Mouse (Mus musculus) liver, postnatal 0 days (tissue): Measurements from ENCODE around the gene Msln. TPM values are rescaled to one million over a fixed set of nuclear protein-coding genes. Genes with fewer than 3 reads are reported as not detected.

Experiments used
- ATAC-seq: fragments of 200-750 bp; cut with Nextera tagmentation; 2 replicates; pipeline ENCODE4 v1.8.0; 2017; ENCODE audit warnings: mild to moderate bottlenecking, moderate library complexity
- DNase-seq: peaks from one replicate; pipeline ENCODE4 v3.0.0-alpha.2; 2016
- H3K27ac ChIP-seq: fragments of 300-500 bp; sonication (generic); 2 replicates; pipeline ENCODE4 v1.5.1; 2014; ENCODE audit warnings: antibody characterized with exemption, moderate library complexity, mild to moderate bottlenecking, low read depth
- H3K27me3 ChIP-seq: fragments of 300-500 bp; sonication (generic); 2 replicates; pipeline ENCODE4 v1.6.1; 2014; ENCODE audit warnings: low read length, control low read depth, mixed read lengths; ENCODE audit not compliant: insufficient read depth
- H3K36me3 ChIP-seq: fragments of 300-500 bp; sonication (generic); replicated peaks from 2 replicates; pipeline ENCODE4 v1.6.1; 2014; ENCODE audit warnings: mild to moderate bottlenecking, control low read depth, low read length, moderate library complexity, mixed read lengths; ENCODE audit not compliant: insufficient read depth
- H3K4me1 ChIP-seq: fragments of 300-500 bp; sonication (generic); 2 replicates; pipeline ENCODE4 v1.6.1; 2014; ENCODE audit warnings: antibody characterized with exemption, mild to moderate bottlenecking, control low read depth; ENCODE audit not compliant: insufficient read depth
- H3K4me2 ChIP-seq: fragments of 300-500 bp; sonication (generic); 2 replicates; pipeline ENCODE4 v1.6.1; 2014; ENCODE audit warnings: low read depth, mild to moderate bottlenecking, low read length, moderate library complexity, mixed read lengths
- H3K4me3 ChIP-seq: fragments of 300-500 bp; sonication (generic); 2 replicates; pipeline ENCODE4 v1.5.1; 2014; ENCODE audit warnings: low read depth, low read length
- H3K9ac ChIP-seq: fragments of 300-500 bp; sonication (generic); replicated peaks from 2 replicates; pipeline ENCODE4 v1.6.1; 2014; ENCODE audit warnings: mild to moderate bottlenecking, moderate library complexity
- H3K9me3 ChIP-seq: fragments of 300-500 bp; sonication (generic); 2 replicates; pipeline ENCODE4 v1.6.1; 2016; ENCODE audit warnings: mild to moderate bottlenecking, control low read depth, low read length, mixed read lengths
- CTCF ChIP-seq: sonication (generic); IDR thresholded peaks from 2 replicates; pipeline ENCODE4 v1.5.1; 2016; ENCODE audit warnings: antibody characterized with exemption, low read depth
- EP300 ChIP-seq: IDR thresholded peaks from 2 replicates; pipeline ENCODE4 v1.6.1; 2016; ENCODE audit warnings: antibody characterized with exemption, low read depth, mild to moderate bottlenecking
- WGBS: fragments of 180-500 bp; shearing (Covaris S2); extraction: QIAGEN DNeasy Blood & Tissue Kit; methylation state at CpG from one replicate; pipeline ENCODE4 v1.1.7; 2014; ENCODE audit not compliant: insufficient replicate concordance; 5-methylcytosine and 5-hydroxymethylcytosine counted together
- polyA plus RNA-seq: library from polyadenylated mRNA; unstranded; fragments of >200 nt; fragmentation: Nextera tagmentation; extraction: Ambion mirVana; gene quantifications from 2 replicates; pipeline ENCODE4 v1.2.1, GENCODE M21; 2015

Gene Msln
- polyA plus RNA-seq, 1 experiment from 2014 or later = 14.7 TPM

DNA sequence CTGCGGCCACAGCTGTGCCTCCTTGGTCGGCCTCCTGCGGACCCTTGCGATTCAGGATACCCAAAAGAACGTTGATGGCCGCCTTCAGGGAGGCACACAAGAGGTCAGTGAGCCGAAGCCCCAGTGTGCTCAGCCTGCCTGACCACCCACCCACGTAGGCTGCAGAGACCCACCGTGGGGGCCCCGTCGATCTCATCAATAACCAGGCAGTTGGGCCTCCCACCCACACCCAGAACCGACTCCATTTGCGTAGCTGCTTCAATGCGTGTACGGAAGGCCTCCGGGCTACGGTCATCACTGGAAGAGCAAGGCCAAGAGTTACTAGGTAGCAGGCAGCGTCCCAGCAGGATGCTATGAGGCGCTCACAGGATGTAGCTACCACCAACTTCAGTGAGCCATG lies 30.7 kb downstream of the Msln start:
- no peak overlapping the region for H3K9ac ChIP-seq
- H3K36me3 ChIP-seq = no peaks in the 10 kb centered on the region; the same call in none of the 2 replicates
- DNase-seq (no peak), ATAC-seq (no peak)
- no peak overlapping the region for H3K4me2 ChIP-seq
- H3K4me3 ChIP-seq = no peak overlapping the region
- H3K4me1 ChIP-seq = peaks cover 16% of the 10 kb centered on the region
- no peaks in the 10 kb centered on the region for H3K9me3 ChIP-seq
- no peak for TF ChIP-seq EP300
- no peak for TF ChIP-seq CTCF
- H3K27ac ChIP-seq = no peak overlapping the region
- H3K27me3 ChIP-seq = no peaks in the 10 kb centered on the region
- 94% methylated on average over 19 of the region's 19 CpGs for whole genome bisulfite sequencing

DNA sequence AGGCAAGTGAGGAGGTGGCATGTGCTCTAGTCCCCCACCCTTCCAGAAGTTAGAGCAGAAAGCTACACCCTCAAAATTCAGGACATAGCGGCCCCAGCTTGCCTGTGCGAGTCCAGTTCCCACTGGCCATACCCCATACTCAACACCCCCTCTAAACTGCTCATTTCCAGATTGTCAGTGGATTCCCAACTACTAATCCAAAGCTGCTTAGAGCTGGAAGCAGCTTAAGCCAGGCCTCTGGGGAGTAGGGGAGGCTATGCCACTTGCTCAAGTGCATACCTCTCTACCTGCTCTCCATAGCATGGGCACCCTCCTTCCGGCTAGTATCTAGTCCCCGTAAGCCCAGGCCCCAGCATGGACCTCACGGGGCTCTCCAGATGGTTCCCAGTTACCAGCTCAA lies 32.7 kb downstream of the Msln start:
- WGBS = 89% methylated on average over 5 of the region's 5 CpGs
- ATAC-seq (no peak), DNase-seq (no peak)
- Histone ChIP-seq H3K4me1 (peaks cover 7% of the 10 kb centered on the region; the same call in 1 of the 2 replicates), H3K4me2 (no peak overlapping the region), H3K27ac (no peak overlapping the region), H3K4me3 (no peak overlapping the region), H3K9ac (no peak overlapping the region), H3K27me3 (peaks cover 13% of the 10 kb centered on the region), H3K36me3 (no peaks in the 10 kb centered on the region; the same call in none of the 2 replicates), H3K9me3 (no peaks in the 10 kb centered on the region)
- TF ChIP-seq EP300 (no peak), CTCF (no peak)

DNA sequence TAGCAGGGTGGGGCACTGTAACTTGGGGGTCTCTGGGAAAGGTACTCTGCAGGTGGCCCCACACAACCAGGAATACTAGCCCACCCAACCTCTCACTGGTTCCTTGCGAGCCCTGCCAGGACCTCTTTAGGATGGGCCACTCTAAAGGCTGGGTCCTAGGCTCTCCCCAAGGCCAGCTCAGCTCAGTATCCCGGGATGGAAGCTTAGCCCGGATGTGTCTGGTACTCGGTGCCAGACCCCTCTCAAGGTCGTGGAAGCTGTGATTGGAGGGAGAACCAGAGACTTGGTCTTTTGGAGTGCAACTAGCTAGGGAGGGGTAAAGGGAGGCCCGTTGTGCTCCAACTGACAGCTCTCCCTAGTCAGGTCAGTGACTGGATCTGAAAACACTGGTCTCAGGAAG lies 36.5 kb downstream of the Msln start:
- WGBS = 14% methylated on average over 6 of the region's 6 CpGs
- Histone ChIP-seq H3K4me2 (peak overlapping the region; percentile 59), H3K9ac (no peak overlapping the region), H3K4me1 (peaks cover 3% of the 10 kb centered on the region; the same call in 1 of the 2 replicates), H3K27ac (no peak overlapping the region), H3K4me3 (peak overlapping the region; percentile 29; the same call in 1 of the 2 replicates), H3K9me3 (no peaks in the 10 kb centered on the region), H3K36me3 (no peaks in the 10 kb centered on the region; the same call in none of the 2 replicates), H3K27me3 (peaks cover 22% of the 10 kb centered on the region)
- no peak for DNase-seq
- ATAC-seq = no peak
- TF ChIP-seq CTCF (no peak), EP300 (no peak)

DNA sequence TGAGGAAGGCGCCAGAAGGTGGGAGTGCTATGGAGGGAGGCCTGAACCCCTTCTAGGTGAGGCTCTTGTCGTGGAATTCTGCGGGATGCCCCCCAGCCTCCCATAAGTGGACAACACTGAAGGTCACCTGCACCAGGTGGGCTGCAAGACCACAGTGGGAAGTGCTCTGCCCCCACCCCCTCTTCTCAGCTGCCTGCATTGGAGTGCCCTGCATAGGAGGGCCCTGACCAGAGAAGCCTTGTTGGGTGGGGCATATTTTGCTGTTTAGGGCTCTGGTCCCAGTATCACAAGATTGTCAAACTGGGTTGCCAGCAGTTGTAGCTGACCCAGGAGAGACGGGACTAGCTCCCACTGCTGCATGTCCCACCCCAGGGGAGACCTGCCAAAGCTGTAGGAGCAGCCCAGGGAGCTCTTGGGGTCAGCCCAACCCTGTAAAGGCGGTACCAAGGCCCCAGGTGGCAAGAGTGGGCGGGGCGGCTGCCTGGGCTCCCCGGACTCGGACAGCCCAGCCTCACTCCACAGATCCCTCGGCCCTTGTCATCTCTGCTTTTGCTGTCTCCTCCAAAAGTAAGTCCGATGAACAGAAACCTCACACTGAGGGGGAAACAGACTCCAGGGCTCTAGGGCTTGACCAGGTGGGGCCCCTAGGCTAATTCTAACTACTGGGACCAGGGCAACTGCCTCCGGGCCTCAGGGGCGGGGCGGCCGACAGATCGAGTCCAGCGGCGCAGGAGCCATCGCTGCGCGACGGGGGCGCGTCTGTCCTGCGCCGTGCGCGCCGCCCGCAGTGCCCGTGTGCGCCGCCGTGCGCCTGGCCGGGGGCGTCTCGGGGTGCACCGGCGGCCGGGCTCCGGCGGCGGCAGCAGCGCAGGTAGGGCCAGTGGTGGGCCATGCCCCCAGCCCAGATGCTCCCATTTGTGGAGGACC lies 37.2 kb downstream of the Msln start, which contains the start of gene Gng13:
Gng13 (plus strand) TSS at position 461 of the 927 bp plus-strand sequence.
- TF ChIP-seq EP300 = no peak
- no peak for TF ChIP-seq CTCF
- WGBS = 2% methylated on average over 37 of the region's 45 CpGs
- ATAC-seq = no peak
- Histone ChIP-seq H3K9ac (no peak within 1 kb of the TSS), H3K9me3 (no peaks in the 10 kb centered on the region), H3K36me3 (no peaks in the 10 kb centered on the region; the same call in none of the 2 replicates), H3K4me3 (peak within 1 kb of the TSS; percentile 29; the same call in 1 of the 2 replicates), H3K4me2 (peak within 1 kb of the TSS; percentile 59), H3K27ac (no peak within 1 kb of the TSS), H3K4me1 (peaks cover 3% of the 10 kb centered on the region; the same call in 1 of the 2 replicates), H3K27me3 (peaks cover 22% of the 10 kb centered on the region)
- DNase-seq = no peak

DNA sequence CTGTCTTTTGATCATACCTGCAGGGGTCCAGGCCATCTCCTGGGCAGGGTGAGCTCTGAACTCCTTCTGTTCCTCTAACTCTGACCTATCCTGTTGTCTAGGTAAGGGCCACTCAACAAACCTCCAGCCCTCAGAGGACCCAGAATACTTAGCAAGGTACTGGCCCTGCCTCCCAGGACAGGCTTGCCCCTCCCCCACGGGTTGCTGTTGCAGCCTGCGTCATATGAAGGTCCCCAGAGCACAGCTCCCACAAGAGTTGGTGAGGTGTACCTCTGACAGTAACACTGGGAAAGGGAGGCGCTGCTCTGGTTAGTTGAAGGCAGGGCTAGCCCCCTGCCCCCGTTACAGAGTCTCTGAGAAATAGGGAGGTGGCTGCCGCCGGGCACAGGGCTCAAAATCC lies 38.0 kb downstream of the Msln start:
- no peak for ATAC-seq
- TF ChIP-seq EP300 = no peak
- TF ChIP-seq CTCF = no peak
- H3K4me1 ChIP-seq = peaks cover 3% of the 10 kb centered on the region; the same call in 1 of the 2 replicates
- H3K36me3 ChIP-seq = no peaks in the 10 kb centered on the region; the same call in none of the 2 replicates
- H3K27me3 ChIP-seq = peaks cover 22% of the 10 kb centered on the region
- no peak for DNase-seq
- no peak overlapping the region for H3K4me2 ChIP-seq
- H3K9me3 ChIP-seq = no peaks in the 10 kb centered on the region
- no peak overlapping the region for H3K4me3 ChIP-seq
- WGBS = 9% methylated on average over 6 of the region's 6 CpGs
- no peak overlapping the region for H3K27ac ChIP-seq
- no peak overlapping the region for H3K9ac ChIP-seq

DNA sequence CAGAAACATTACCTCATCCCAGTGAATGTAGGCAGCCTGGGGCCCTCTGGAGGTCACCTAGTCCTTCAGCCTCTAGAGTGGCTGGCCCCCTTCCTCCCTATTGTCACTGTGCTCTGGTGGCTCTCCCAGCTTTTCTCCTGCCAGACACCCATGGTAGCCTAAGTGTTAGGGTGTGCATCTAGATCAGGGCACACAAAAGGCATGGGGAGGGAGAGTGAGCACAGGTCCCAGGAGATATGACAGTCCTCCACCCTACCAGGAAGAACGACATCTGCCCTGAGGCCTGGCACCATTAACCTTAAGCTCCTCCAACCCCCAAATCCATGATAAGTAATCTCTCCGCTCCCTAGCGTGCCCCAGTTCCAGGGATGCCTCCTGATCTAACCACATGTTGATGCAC lies 38.6 kb downstream of the Msln start:
- Histone ChIP-seq H3K4me1 (peaks cover 3% of the 10 kb centered on the region; the same call in 1 of the 2 replicates), H3K4me2 (no peak overlapping the region), H3K9me3 (no peaks in the 10 kb centered on the region), H3K27ac (no peak overlapping the region), H3K9ac (no peak overlapping the region), H3K36me3 (no peaks in the 10 kb centered on the region; the same call in none of the 2 replicates), H3K27me3 (peaks cover 22% of the 10 kb centered on the region), H3K4me3 (no peak overlapping the region)
- no peak for DNase-seq
- ATAC-seq = no peak
- WGBS = 50% methylated on average over 3 of the region's 3 CpGs
- TF ChIP-seq EP300 (no peak), CTCF (no peak)
